Mouse (Mus musculus): Measurements from ENCODE around the gene Lars2. TPM values are rescaled to one million over a fixed set of nuclear protein-coding genes. Genes with fewer than 3 reads are reported as not detected.

Gene Lars2
- polyA plus RNA-seq, 1 experiment from 2014 or later: 1,220 TPM

- H3K27me3 ChIP-seq (ENCODE audit: control insufficient read depth, insufficient read depth, low read length): no peaks in the 10 kb centered on the region
- no peak for DNase-seq (ENCODE audit: low spot score)
- H3K4me3 ChIP-seq (replicated peaks; ENCODE audit: low read length): no peak overlapping the region
- peaks cover 22% of the 10 kb centered on the region for H3K36me3 ChIP-seq (replicated peaks; ENCODE audit: control insufficient read depth, insufficient read depth)
- WGBS: 68% methylated on average over 2 of the region's 2 CpGs
- H3K27ac ChIP-seq: no peak overlapping the region
- H3K4me1 ChIP-seq (replicated peaks; ENCODE audit: control insufficient read depth, insufficient read depth, low read length): no peaks in the 10 kb centered on the region
- ATAC-seq (ENCODE audit: low FRiP score): no peak
- no peaks in the 10 kb centered on the region for H3K9me3 ChIP-seq (ENCODE audit: control insufficient read depth, low read length)
- no peak overlapping the region for H3K9ac ChIP-seq
- H3K4me2 ChIP-seq (replicated peaks): no peak overlapping the region
Measured at GRCm38 (mm10) chr9:123457603-123458002, 90.9 kb downstream of the Lars2 start.

GRCm38 (mm10) chr9:123467141-123467620, 100.5 kb downstream of the Lars2 start:
- H3K36me3 ChIP-seq (replicated peaks; ENCODE audit: control insufficient read depth, insufficient read depth): no peaks in the 10 kb centered on the region; the same call in 1 of the 2 replicates
- H3K4me3 ChIP-seq (replicated peaks; ENCODE audit: low read length): no peak overlapping the region
- H3K27ac ChIP-seq: 0 out of 2 replicates have a peak overlapping the region, but pooled peaks have one; percentile 9
- 67% methylated on average over 4 of the region's 4 CpGs for WGBS
- H3K9ac ChIP-seq: no peak overlapping the region
- no peaks in the 10 kb centered on the region for H3K27me3 ChIP-seq (ENCODE audit: control insufficient read depth, insufficient read depth, low read length)
- ATAC-seq (ENCODE audit: low FRiP score): peak; percentile 59; the same call in 1 of the 2 replicates
- no peak for DNase-seq (ENCODE audit: low spot score)
- H3K9me3 ChIP-seq (ENCODE audit: control insufficient read depth, low read length): no peaks in the 10 kb centered on the region
- H3K4me1 ChIP-seq (replicated peaks; ENCODE audit: control insufficient read depth, insufficient read depth, low read length): no peaks in the 10 kb centered on the region
- H3K4me2 ChIP-seq (replicated peaks): no peak overlapping the region

- Histone ChIP-seq H3K27ac (no peak overlapping the region), H3K9me3 (ENCODE audit: control insufficient read depth, low read length) (no peaks in the 10 kb centered on the region), H3K27me3 (ENCODE audit: control insufficient read depth, insufficient read depth, low read length) (no peaks in the 10 kb centered on the region), H3K36me3 (replicated peaks; ENCODE audit: control insufficient read depth, insufficient read depth) (no peaks in the 10 kb centered on the region), H3K4me2 (replicated peaks) (no peak overlapping the region), H3K9ac (no peak overlapping the region), H3K4me1 (replicated peaks; ENCODE audit: control insufficient read depth, insufficient read depth, low read length) (no peaks in the 10 kb centered on the region), H3K4me3 (replicated peaks; ENCODE audit: low read length) (no peak overlapping the region)
- ATAC-seq (ENCODE audit: low FRiP score) (no peak), DNase-seq (ENCODE audit: low spot score) (no peak)
- 76% methylated on average over 5 of the region's 5 CpGs for WGBS
Measured at GRCm38 (mm10) chr9:123468406-123469085, 101.8 kb downstream of the Lars2 start.

GRCm38 (mm10) chr9:123469087-123469486, 102.4 kb downstream of the Lars2 start:
- DNase-seq (ENCODE audit: low spot score): no peak
- Histone ChIP-seq H3K9ac (no peak overlapping the region), H3K4me1 (replicated peaks; ENCODE audit: control insufficient read depth, insufficient read depth, low read length) (no peaks in the 10 kb centered on the region), H3K4me3 (replicated peaks; ENCODE audit: low read length) (no peak overlapping the region), H3K36me3 (replicated peaks; ENCODE audit: control insufficient read depth, insufficient read depth) (no peaks in the 10 kb centered on the region), H3K4me2 (replicated peaks) (no peak overlapping the region), H3K27me3 (ENCODE audit: control insufficient read depth, insufficient read depth, low read length) (no peaks in the 10 kb centered on the region), H3K27ac (no peak overlapping the region), H3K9me3 (ENCODE audit: control insufficient read depth, low read length) (no peaks in the 10 kb centered on the region)
- ATAC-seq (ENCODE audit: low FRiP score): no peak

- Histone ChIP-seq H3K9ac (no peak overlapping the region), H3K36me3 (replicated peaks; ENCODE audit: control insufficient read depth, insufficient read depth) (no peaks in the 10 kb centered on the region), H3K4me2 (replicated peaks) (no peak overlapping the region), H3K9me3 (ENCODE audit: control insufficient read depth, low read length) (no peaks in the 10 kb centered on the region), H3K27me3 (ENCODE audit: control insufficient read depth, insufficient read depth, low read length) (no peaks in the 10 kb centered on the region), H3K4me3 (replicated peaks; ENCODE audit: low read length) (no peak overlapping the region), H3K27ac (no peak overlapping the region), H3K4me1 (replicated peaks; ENCODE audit: control insufficient read depth, insufficient read depth, low read length) (peaks cover 5% of the 10 kb centered on the region; the same call in 1 of the 2 replicates)
- ATAC-seq (ENCODE audit: low FRiP score): no peak
- no peak for DNase-seq (ENCODE audit: low spot score)
Measured at GRCm38 (mm10) chr9:123473377-123473776, 106.7 kb downstream of the Lars2 start.

- H3K27ac ChIP-seq: no peak overlapping the region
- no peaks in the 10 kb centered on the region for H3K9me3 ChIP-seq (ENCODE audit: control insufficient read depth, low read length)
- DNase-seq (ENCODE audit: low spot score) (no peak), ATAC-seq (ENCODE audit: low FRiP score) (no peak)
- H3K27me3 ChIP-seq (ENCODE audit: control insufficient read depth, insufficient read depth, low read length): no peaks in the 10 kb centered on the region
- WGBS: 84% methylated on average over 1 of the region's 1 CpGs
- H3K36me3 ChIP-seq (replicated peaks; ENCODE audit: control insufficient read depth, insufficient read depth): no peaks in the 10 kb centered on the region
- H3K4me2 ChIP-seq (replicated peaks): no peak overlapping the region
- H3K4me3 ChIP-seq (replicated peaks; ENCODE audit: low read length): no peak overlapping the region
- peaks cover 12% of the 10 kb centered on the region for H3K4me1 ChIP-seq (replicated peaks; ENCODE audit: control insufficient read depth, insufficient read depth, low read length)
- no peak overlapping the region for H3K9ac ChIP-seq
Measured at GRCm38 (mm10) chr9:123475569-123475968, 108.8 kb downstream of the Lars2 start.

- H3K27ac ChIP-seq: no peak overlapping the region
- H3K36me3 ChIP-seq (replicated peaks; ENCODE audit: control insufficient read depth, insufficient read depth): no peaks in the 10 kb centered on the region
- peak; percentile 67 for DNase-seq (ENCODE audit: low spot score)
- no peaks in the 10 kb centered on the region for H3K27me3 ChIP-seq (ENCODE audit: control insufficient read depth, insufficient read depth, low read length)
- no peaks in the 10 kb centered on the region for H3K9me3 ChIP-seq (ENCODE audit: control insufficient read depth, low read length)
- H3K4me1 ChIP-seq (replicated peaks; ENCODE audit: control insufficient read depth, insufficient read depth, low read length): peaks cover 12% of the 10 kb centered on the region
- H3K9ac ChIP-seq: 0 out of 2 replicates have a peak overlapping the region, but pooled peaks have one; percentile 24
- peak overlapping the region; percentile 55 for H3K4me3 ChIP-seq (replicated peaks; ENCODE audit: low read length)
- H3K4me2 ChIP-seq (replicated peaks): peak overlapping the region; percentile 66
- WGBS: 1% methylated on average over 23 of the region's 29 CpGs
- peak; percentile 69 for ATAC-seq (ENCODE audit: low FRiP score)
Measured at GRCm38 (mm10) chr9:123478031-123478585, 111.4 kb downstream of the Lars2 start.

- peak within 1 kb of the TSS; percentile 51; the same call in 1 of the 2 replicates for H3K27ac ChIP-seq
- ATAC-seq (ENCODE audit: low FRiP score) (peak; percentile 75), DNase-seq (ENCODE audit: low spot score) (peak; percentile 45)
- H3K36me3 ChIP-seq (replicated peaks; ENCODE audit: control insufficient read depth, insufficient read depth): no peaks in the 10 kb centered on the region
- H3K4me1 ChIP-seq (replicated peaks; ENCODE audit: control insufficient read depth, insufficient read depth, low read length): peaks cover 13% of the 10 kb centered on the region
- H3K4me2 ChIP-seq (replicated peaks): peak within 1 kb of the TSS; percentile 66
- 1% methylated on average over 26 of the region's 57 CpGs for WGBS
- peak within 1 kb of the TSS; percentile 67 for H3K9ac ChIP-seq
- no peaks in the 10 kb centered on the region for H3K27me3 ChIP-seq (ENCODE audit: control insufficient read depth, insufficient read depth, low read length)
- H3K4me3 ChIP-seq (replicated peaks; ENCODE audit: low read length): peak within 1 kb of the TSS; percentile 55
- H3K9me3 ChIP-seq (ENCODE audit: control insufficient read depth, low read length): no peaks in the 10 kb centered on the region
Measured at GRCm38 (mm10) chr9:123478586-123479195, 112.0 kb downstream of the Lars2 start, which contains the start of gene Limd1. Limd1 (plus strand) TSS chr9:123478706.

GRCm38 (mm10) chr9:123479196-123479669, 112.5 kb downstream of the Lars2 start:
- ATAC-seq (ENCODE audit: low FRiP score): peak; percentile 32

More at GRCm38 (mm10) chr9:123479196-123479669, 112.5 kb downstream of the Lars2 start:
- 22% methylated on average over 17 of the region's 17 CpGs for WGBS
- H3K4me2 ChIP-seq (replicated peaks): peak overlapping the region; percentile 66
- H3K4me1 ChIP-seq (replicated peaks; ENCODE audit: control insufficient read depth, insufficient read depth, low read length): peaks cover 17% of the 10 kb centered on the region
- peak overlapping the region; percentile 55 for H3K4me3 ChIP-seq (replicated peaks; ENCODE audit: low read length)
- no peaks in the 10 kb centered on the region for H3K36me3 ChIP-seq (replicated peaks; ENCODE audit: control insufficient read depth, insufficient read depth)
- DNase-seq (ENCODE audit: low spot score): no peak
- no peak overlapping the region for H3K27ac ChIP-seq
- peak overlapping the region; percentile 67 for H3K9ac ChIP-seq
- no peaks in the 10 kb centered on the region for H3K9me3 ChIP-seq (ENCODE audit: control insufficient read depth, low read length)
- H3K27me3 ChIP-seq (ENCODE audit: control insufficient read depth, insufficient read depth, low read length): no peaks in the 10 kb centered on the region
